Mouse (Mus musculus) forebrain, postnatal 0 days (tissue): ENCODE measurements at regions not wholly inside any gene's neighbourhood (a gene's known extent, or its start where the extent isn't known, plus 50 kb on each side); places are given as distances from the start of the nearest gene placed in this dataset.

Source experiments
- ATAC-seq: fragments of 200-750 bp; cut with Nextera tagmentation; 2 replicates; pipeline ENCODE4 v1.8.0; 2017; ENCODE audit warnings: mild to moderate bottlenecking, moderate library complexity
- DNase-seq: peaks from one replicate; pipeline ENCODE4 v3.0.0-alpha.2; 2015
- H3K27ac ChIP-seq: fragments of 300-500 bp; sonication (generic); 2 replicates; pipeline ENCODE4 v1.5.1; 2014; ENCODE audit warnings: low read depth, mild to moderate bottlenecking, antibody characterized with exemption, low read length, moderate library complexity, mixed read lengths
- H3K27me3 ChIP-seq: fragments of 300-500 bp; sonication (generic); 2 replicates; pipeline ENCODE4 v1.6.1; 2014; ENCODE audit warnings: mild to moderate bottlenecking, low read length, mixed read lengths; ENCODE audit not compliant: insufficient read depth
- H3K36me3 ChIP-seq: fragments of 300-500 bp; sonication (generic); 2 replicates; pipeline ENCODE4 v1.6.1; 2014; ENCODE audit warnings: mild to moderate bottlenecking, moderate library complexity; ENCODE audit not compliant: insufficient read depth
- H3K4me1 ChIP-seq: fragments of 300-500 bp; sonication (generic); 2 replicates; pipeline ENCODE4 v1.6.1; 2014; ENCODE audit warnings: antibody characterized with exemption; ENCODE audit not compliant: insufficient read depth
- H3K4me2 ChIP-seq: fragments of 300-500 bp; sonication (generic); 2 replicates; pipeline ENCODE4 v1.6.1; 2014; ENCODE audit warnings: low read depth, mild to moderate bottlenecking, moderate library complexity
- H3K4me3 ChIP-seq: fragments of 300-500 bp; sonication (generic); 2 replicates; pipeline ENCODE4 v1.5.1; 2014; ENCODE audit warnings: low read depth, low read length, mixed read lengths
- H3K9ac ChIP-seq: fragments of 300-500 bp; sonication (generic); 2 replicates; pipeline ENCODE4 v1.6.1; 2014; ENCODE audit warnings: mild to moderate bottlenecking
- H3K9me3 ChIP-seq: fragments of 300-500 bp; sonication (generic); 2 replicates; pipeline ENCODE4 v1.6.1; 2016; ENCODE audit warnings: low read length
- CTCF ChIP-seq: sonication (generic); IDR thresholded peaks from 2 replicates; pipeline ENCODE4 v1.5.1; 2016; ENCODE audit warnings: antibody characterized with exemption, control low read depth, low read depth
- WGBS: fragments of 180-500 bp; shearing (Covaris S2); extraction: QIAGEN DNeasy Blood & Tissue Kit; methylation state at CpG from one replicate; pipeline ENCODE4 v1.1.7; 2014; 5-methylcytosine and 5-hydroxymethylcytosine counted together

- Histone ChIP-seq H3K27ac (peak overlapping the region; percentile 99), H3K4me3 (peak overlapping the region; percentile 22), H3K9me3 (no peaks in the 10 kb centered on the region), H3K36me3 (no peaks in the 10 kb centered on the region), H3K4me2 (peak overlapping the region; percentile 70), H3K9ac (peak overlapping the region; percentile 95), H3K4me1 (peaks cover 17% of the 10 kb centered on the region), H3K27me3 (no peaks in the 10 kb centered on the region)
- TF ChIP-seq CTCF = no peak
- 3% methylated on average over 30 of the region's 30 CpGs for WGBS
- DNase-seq (peak; percentile 86), ATAC-seq (no peak)
Measured at GRCm38 (mm10) chr13:84345791-84346511, 123.9 kb downstream of the Tmem161b start.

- Histone ChIP-seq H3K4me1 (peaks cover 23% of the 10 kb centered on the region), H3K27me3 (no peaks in the 10 kb centered on the region), H3K36me3 (no peaks in the 10 kb centered on the region), H3K9ac (peak overlapping the region; percentile 95), H3K9me3 (no peaks in the 10 kb centered on the region), H3K4me3 (peak overlapping the region; percentile 22), H3K4me2 (peak overlapping the region; percentile 70), H3K27ac (peak overlapping the region; percentile 99)
- no peak for TF ChIP-seq CTCF
- 1% methylated on average over 2 of the region's 2 CpGs for WGBS
- DNase-seq = no peak
- no peak for ATAC-seq
Measured at GRCm38 (mm10) chr13:84346569-84346968, 124.5 kb downstream of the Tmem161b start.

- no peaks in the 10 kb centered on the region for H3K36me3 ChIP-seq
- peak overlapping the region; percentile 99 for H3K27ac ChIP-seq
- H3K9me3 ChIP-seq = no peaks in the 10 kb centered on the region
- DNase-seq = no peak
- peak overlapping the region; percentile 70 for H3K4me2 ChIP-seq
- peak overlapping the region; percentile 95 for H3K9ac ChIP-seq
- no peak for TF ChIP-seq CTCF
- H3K4me1 ChIP-seq = peaks cover 23% of the 10 kb centered on the region
- peak; percentile 42 for ATAC-seq
- peak overlapping the region; percentile 50 for H3K4me3 ChIP-seq
- H3K27me3 ChIP-seq = no peaks in the 10 kb centered on the region
- WGBS = under 1% methylated on average over 21 of the region's 21 CpGs
Measured at GRCm38 (mm10) chr13:84347181-84347913, 125.3 kb downstream of the Tmem161b start.

GRCm38 (mm10) chr13:84347914-84348700 is 126.0 kb downstream of the Tmem161b start:
- Histone ChIP-seq H3K9ac (peak overlapping the region; percentile 95), H3K4me1 (peaks cover 23% of the 10 kb centered on the region), H3K9me3 (no peaks in the 10 kb centered on the region), H3K27me3 (no peaks in the 10 kb centered on the region), H3K36me3 (no peaks in the 10 kb centered on the region), H3K4me3 (peak overlapping the region; percentile 50), H3K27ac (peak overlapping the region; percentile 99), H3K4me2 (peak overlapping the region; percentile 70)
- peak; percentile 92 for ATAC-seq
- peak; percentile 89 for TF ChIP-seq CTCF
- DNase-seq = peak; percentile 99
- 1% methylated on average over 33 of the region's 34 CpGs for WGBS

GRCm38 (mm10) chr13:84348701-84348975 is 126.5 kb downstream of the Tmem161b start:
- H3K27ac ChIP-seq = peak overlapping the region; percentile 99
- no peak for TF ChIP-seq CTCF
- peaks cover 23% of the 10 kb centered on the region for H3K4me1 ChIP-seq
- no peaks in the 10 kb centered on the region for H3K27me3 ChIP-seq
- ATAC-seq (no peak; the same call in 1 of the 2 replicates), DNase-seq (no peak)
- WGBS = under 1% methylated on average over 9 of the region's 9 CpGs
- peak overlapping the region; percentile 50 for H3K4me3 ChIP-seq
- peak overlapping the region; percentile 95 for H3K9ac ChIP-seq
- H3K4me2 ChIP-seq = peak overlapping the region; percentile 70
- H3K36me3 ChIP-seq = no peaks in the 10 kb centered on the region
- no peaks in the 10 kb centered on the region for H3K9me3 ChIP-seq

- ATAC-seq = peak; percentile 11; the same call in 1 of the 2 replicates
- H3K27ac ChIP-seq = peak overlapping the region; percentile 99
- H3K4me3 ChIP-seq = peak overlapping the region; percentile 50
- H3K27me3 ChIP-seq = no peaks in the 10 kb centered on the region
- no peaks in the 10 kb centered on the region for H3K36me3 ChIP-seq
- 2% methylated on average over 23 of the region's 23 CpGs for WGBS
- TF ChIP-seq CTCF = no peak
- no peaks in the 10 kb centered on the region for H3K9me3 ChIP-seq
- peak overlapping the region; percentile 70 for H3K4me2 ChIP-seq
- peak overlapping the region; percentile 95 for H3K9ac ChIP-seq
- H3K4me1 ChIP-seq = peaks cover 20% of the 10 kb centered on the region
- DNase-seq = peak; percentile 88
Measured at GRCm38 (mm10) chr13:84349001-84349720, 127.1 kb downstream of the Tmem161b start.
